Mouse (Mus musculus) C2C12 (cell line): ENCODE measurements around the gene Dnah8.

Experiments used
- CTCF ChIP-seq: IDR thresholded peaks from one replicate; pipeline ENCODE4 v1.5.1; 2011; ENCODE audit not compliant: control insufficient read depth, insufficient read depth, insufficient read length
- USF1 ChIP-seq: IDR thresholded peaks from one replicate; pipeline ENCODE4 v1.6.1; 2011; ENCODE audit warnings: low read depth, mild to moderate bottlenecking, control low read depth, moderate library complexity

GRCm38 (mm10) chr17:30607330-30607729 is 16.8 kb upstream of the Dnah8 start:
- no peak for TF ChIP-seq CTCF
- TF ChIP-seq USF1 = no peak
